Mouse (Mus musculus) mesoderm, embryonic 11.5 days (tissue): ENCODE measurements around the gene Tulp2.
A peak's percentile ranks its signal among the peaks of the same experiment; 100 is the strongest.
"Not testable (repeated sequence)": the region's sequence is repeated elsewhere in the genome, so short reads cannot be mapped to it uniquely, and the experiment has no call there.

Source experiments
- DNase-seq: peaks from one replicate; pipeline ENCODE4 v3.0.0-alpha.2; 2012; ENCODE audit warnings: low read depth, low spot score

The Tulp2 gene

DNA sequence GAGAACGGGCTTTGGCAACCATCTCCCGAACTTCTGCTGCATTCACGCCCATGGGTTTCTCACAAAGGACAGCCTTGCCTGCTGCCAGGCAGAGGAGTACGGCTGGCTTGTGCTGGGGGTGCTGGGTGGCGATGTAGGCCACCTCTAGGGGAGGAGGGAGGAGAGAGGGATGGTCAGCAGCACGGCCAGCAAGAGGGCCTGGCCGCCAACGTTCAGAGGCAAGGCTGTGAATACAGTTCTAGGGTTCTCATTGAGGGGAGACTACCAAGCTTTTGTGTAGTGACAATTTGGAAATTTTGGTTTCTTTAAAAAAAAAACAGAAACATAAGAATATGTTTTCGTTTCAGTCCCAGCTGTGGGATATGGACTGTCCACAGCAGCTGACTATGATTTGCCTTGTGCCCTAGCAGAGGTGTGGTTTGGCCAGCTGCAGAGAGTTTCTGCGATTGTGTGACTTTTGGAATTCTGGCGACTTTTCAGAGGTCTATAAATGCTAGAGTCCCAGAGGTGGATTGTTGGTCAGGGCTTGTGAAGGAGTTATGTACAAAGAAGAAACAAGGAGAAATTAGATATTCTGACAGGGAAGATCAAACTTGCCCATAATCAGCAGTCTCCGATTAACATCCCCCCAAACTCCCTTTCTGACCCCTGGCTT is 5.2 kb downstream of the Tulp2 start, which contains the start of gene Gm45808:
Gm45808 (minus strand) TSS at position 51 of the 655 bp plus-strand sequence.
- no peak for DNase-seq

GRCm38 (mm10) chr7:45487861-45488292 is 6.2 kb downstream of the Tulp2 start:
- DNase-seq, result no peak

DNA sequence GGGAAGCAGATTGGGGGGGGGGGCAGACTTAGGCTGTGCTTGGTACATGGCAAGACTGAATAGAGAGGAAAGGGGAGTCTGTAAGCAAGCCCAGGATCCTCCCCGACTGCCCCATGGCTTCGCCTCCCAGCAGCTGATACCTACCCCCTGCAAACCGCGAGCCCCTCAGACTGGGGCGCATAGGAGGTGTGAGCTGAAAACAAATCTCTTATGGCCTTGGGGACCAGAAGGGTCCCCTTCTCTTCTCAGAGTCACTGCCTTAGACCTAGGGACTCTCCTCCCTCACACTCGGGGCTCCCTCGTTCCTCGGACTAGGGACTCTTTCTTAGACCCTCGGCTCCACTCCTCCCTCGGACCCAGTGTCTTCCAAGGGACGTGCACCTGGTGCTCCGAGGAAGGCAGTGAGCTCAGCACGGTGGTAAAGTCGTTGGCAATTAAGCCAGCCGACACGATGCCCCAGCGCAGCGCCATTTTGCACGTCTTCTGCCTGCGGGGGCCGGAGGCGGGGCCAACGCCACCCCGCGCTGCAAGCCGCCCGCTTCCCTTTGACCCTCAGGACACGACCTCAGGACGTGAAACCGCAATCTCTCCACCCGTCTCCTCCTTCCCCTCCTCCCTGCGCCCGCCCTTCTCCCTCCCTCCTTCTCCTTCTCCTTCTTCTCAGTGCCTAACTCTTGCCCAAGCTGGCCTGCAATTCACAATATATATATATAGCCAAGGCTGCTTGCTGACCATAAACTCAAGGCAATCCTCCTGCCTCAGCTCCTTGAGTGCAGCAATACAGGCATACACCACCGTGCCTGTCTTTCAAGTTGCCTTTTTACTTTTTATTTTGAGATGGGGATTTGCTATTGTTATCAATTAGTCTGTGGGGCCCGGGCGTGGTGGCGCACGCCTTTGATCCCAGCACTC is 6.9 kb downstream of the Tulp2 start, which contains the start of gene Dhdh:
Dhdh (minus strand) TSS at position 513 of the 912 bp plus-strand sequence.
- peak; percentile 56 for DNase-seq

DNA sequence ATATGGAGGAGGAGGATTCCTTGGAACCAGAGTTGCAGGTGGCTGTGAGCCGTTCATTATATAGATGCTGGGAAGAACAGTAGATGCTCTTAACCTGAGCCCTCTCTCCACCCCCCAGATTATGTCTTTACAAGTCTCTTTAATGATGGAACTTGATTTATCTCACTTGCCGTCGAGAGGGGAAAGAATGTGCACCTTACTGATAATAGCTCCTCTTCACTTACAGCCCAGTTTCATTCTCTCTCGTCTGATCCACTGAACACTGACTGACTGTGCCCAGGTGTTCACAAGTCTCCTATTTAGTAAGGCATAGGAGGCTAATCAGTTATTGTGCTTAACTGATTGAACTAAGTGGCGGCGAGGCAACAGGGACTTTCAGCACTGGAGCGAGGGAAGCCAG is 7.9 kb downstream of the Tulp2 start:
- no peak for DNase-seq

- peak; percentile 40 for DNase-seq
These were observed 9.1 kb downstream of the Tulp2 start for GRCm38 (mm10) chr7:45490822-45491221.

DNA sequence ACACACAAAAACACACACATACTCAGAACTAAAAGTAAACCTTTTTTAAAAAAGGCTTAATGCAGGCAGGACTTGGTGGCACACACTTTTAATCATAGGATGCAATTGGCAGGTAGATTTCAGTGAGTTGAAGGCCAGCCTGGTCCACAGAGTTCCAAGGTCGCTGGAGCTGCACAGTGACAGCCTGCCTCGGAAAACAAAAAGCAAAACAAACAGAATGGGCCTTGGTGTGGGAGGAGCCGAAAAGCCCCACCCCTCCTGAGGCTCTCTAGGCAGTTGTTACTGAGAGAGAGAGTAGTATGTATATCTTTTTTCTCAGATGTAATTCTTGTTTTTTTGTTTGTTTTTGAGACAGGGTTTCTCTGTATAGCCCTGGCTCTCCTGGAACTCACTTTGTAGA is 9.6 kb downstream of the Tulp2 start:
- no peak for DNase-seq

DNA sequence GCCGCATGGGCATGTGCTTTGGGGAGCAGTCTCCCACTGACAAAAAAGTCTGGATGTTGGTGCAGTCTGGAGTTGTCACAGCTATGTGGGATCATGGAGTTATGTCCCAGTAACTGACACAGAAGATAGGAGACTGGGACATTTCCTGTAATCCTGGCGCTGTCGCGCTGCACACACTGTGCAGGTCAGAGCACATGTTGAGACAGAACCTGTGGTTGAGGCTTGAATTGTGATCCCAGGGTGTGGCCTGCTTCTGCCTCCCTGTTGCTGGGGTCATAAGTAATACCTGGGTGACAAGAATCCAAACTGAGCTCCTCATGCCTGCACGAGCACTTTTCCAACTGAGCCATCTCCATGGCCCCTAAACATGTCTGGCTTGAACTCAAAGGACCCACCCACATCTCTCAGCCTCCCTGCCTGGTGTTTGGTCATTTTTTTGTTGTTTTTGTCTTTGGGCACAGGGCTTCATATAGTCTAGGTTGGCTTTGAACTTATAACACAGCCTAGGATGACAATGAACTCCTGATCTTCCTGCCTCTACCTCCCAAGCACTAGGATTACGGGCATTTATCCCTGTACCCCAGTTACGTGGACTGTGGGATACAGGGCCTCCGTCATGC is 10.7 kb downstream of the Tulp2 start:
- DNase-seq, result no peak

- no peak for DNase-seq
These were observed 11.3 kb downstream of the Tulp2 start for GRCm38 (mm10) chr7:45492951-45493350.

DNA sequence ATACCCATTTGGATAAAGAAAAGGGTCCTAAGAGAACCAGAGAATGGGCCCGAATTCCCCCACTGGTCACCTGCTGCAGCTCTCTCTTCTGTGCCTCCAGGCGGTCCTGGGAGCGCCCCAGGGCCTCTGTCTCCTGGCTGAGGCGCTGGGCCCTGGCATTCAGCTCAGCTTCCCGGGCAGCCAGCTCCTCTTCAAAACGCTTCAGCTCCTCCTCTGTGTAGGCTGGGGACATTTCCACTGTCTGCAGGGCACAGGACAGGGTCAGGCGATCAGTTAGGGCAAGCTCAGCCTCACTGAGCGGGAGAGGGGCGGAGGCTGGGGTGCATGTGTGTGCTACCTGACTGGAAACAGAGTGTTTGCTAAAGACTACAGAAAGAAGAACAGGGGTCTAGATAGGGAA is 12.9 kb downstream of the Tulp2 start:
- no peak for DNase-seq

DNA sequence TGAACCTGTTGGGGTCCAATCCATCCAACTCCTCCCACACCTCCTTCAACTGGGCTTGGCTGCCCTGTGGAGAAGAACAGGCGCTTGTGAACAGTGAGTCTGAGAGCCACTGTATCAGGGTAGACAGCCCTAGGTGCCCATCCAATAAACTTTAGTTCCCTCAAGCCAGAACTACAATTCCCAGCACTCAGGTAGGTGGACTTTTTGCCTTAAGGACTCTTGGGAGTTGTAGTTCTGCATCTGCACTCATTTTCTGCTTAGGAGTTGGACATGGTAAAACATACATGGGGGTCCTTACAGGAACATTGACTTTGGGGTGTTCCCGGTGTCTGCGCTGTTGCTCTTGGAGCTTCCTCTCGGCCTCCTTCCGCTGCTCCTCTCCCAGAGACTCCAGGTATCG is 16.8 kb downstream of the Tulp2 start:
- DNase-seq, result no peak

GRCm38 (mm10) chr7:45507583-45507982 is 25.9 kb downstream of the Tulp2 start:
- DNase-seq, result no peak

DNA sequence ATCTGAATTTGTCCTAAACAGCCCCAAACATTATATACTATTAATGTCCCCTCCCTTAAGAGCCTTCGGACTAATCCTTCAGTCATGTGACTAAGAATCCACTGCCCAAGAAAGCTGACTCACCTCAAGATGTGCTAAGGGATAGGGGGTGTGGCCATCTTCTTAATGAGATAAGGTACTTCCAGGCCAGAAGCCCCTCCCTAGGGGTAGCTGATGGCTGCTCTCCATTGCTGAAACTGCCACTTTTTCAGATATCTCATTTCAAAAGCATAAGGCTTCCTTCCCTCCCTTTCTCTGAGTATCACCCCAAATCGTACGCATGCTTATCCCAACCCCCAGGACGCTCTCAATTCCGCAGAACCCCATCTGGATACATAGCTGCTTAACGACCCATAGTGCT is 26.9 kb downstream of the Tulp2 start:
- no peak for DNase-seq

- DNase-seq, result no peak
These were observed 27.7 kb downstream of the Tulp2 start for GRCm38 (mm10) chr7:45509181-45509882.

DNA sequence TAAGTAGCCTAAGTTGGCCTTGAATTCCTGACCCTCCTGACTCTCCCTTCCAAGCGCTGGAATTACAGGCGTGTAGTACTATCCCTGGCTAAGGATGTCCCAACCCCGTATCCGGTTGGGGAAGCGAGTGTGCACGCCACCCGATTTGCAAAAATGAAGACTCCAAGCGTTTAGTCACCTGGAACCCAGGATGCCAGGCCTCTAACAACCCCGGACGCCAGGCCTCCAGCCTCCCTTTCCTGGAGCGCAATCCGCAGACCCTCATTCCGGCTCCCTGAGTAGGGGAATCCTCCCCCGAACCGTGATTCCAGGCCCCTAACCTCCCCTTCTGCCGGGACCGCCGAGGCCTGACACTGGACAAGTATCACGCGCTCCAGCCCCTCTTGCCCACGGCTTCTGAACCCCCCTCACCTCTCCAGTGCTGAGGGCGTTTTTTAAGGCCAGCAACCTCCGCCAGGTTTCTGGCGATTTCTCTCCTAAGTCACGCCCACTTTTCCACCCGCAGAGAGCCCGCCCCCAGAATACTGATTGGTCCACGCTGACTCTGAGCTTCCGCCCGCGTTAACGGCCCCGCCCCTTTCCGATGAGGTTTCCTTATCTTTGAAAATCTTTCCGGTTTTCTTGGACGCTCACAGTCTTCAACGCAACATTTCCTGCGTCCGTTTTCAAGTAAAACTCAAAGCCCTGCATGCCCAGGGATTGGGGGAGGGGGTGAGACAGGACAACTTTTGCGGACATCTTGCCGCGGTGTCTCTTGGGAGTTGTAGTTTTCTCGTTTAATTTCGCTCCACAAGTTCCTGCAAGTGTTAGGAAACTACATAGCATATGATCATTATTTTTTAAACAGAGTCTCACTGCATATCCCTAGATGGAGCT is 28.5 kb downstream of the Tulp2 start, which contains the start of gene Nucb1:
Nucb1 (minus strand) TSS at position 495 of the 876 bp plus-strand sequence.
- peak; percentile 93 for DNase-seq

- DNase-seq, result no peak
These were observed 32.7 kb downstream of the Tulp2 start for GRCm38 (mm10) chr7:45514411-45514810.

DNA sequence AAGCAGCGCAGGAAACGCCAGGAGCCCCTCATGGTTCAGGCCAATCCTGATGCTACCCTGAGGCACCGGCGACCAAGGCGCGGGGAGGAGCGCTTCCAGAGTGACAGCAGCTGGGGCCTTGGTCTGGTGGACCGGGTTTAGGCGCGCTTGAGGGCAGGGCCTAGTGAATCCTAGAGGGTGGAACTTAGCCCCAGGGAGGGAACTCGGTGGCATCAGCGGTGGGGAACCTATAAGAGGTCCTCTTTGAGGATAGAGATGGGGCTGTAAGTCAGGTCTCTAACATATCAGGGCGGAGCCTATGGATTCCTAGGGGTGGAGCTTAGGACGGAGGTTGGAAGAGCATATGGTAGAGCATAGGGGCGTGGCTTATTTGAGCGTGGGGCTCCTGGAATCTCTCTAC is 33.8 kb downstream of the Tulp2 start:
- DNase-seq, result no peak

DNA sequence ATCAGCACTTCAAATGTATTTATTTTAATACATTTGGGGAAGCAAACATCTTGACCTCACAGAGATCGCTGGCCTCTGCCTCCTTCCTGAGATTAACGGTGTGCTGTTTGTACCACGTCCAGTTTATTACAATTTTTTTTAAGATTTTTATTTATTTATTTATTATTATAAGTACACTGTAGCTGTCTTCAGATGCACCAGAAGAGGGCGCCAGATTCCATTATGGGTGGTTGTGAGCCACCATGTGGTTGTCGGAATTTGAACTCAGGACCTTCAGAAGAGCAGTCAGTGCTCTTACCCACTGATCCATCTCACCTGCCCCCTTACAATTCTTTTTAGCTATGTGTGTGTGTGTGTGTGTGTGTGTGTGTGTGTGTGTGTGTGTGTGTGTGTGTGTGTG is 35.2 kb downstream of the Tulp2 start:
- not testable (repeated sequence) for DNase-seq

DNA sequence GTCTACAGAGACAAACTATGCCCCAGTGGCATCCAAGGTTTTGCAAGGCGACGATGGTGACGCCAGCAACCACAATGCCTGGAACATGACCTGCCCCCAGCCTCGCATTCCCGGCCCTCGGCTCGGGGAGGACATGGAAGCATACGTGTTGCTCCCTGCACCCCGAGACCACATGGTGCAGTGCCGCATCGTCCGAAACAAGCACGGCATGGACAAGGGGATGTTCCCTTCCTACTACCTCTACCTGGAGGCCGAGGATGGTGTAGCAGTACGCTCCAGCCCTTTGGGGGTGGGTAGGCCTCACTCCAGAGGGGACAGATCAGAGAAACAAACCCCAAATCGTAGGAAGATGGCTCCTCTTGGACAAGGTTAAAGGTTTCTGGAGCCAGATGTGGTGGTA is 36.9 kb downstream of the Tulp2 start:
- DNase-seq, result no peak

DNA sequence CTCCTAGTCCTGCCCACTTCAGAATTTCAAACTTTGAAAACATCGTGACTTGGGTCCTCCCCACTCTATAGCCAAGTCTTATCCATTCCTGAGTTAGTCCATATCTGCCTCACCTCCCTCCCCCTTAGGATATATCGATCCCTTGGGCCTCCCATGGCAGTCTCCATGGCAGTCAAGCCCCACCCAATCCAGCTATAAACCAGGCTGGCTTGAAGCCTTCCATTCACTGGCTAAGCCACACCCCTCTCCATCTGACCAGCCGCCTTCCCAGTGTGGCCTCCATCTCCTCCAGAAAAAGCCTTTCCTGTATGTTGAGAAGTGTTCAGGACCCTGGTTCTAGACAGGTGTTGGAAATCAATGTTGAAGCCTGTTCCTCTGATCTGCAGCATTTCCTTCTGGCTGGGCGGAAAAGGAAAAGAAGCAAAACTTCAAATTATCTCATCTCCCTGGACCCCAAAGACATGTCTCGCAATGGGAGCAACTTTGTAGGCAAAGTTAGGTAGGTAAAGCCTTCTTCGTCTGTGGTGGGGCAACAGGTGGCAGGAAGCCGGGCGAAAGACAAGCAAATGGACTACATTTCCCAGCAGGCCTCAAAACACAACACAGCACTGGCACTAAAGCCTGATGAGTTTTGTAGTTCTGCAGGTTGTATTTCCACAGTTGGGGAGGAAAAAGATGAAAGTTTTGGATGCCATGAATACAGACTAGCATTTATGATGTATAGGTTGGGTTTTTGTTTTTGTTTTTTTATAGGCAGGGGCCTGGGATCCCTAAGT is 37.9 kb downstream of the Tulp2 start:
- DNase-seq, result no peak

GRCm38 (mm10) chr7:45520605-45521004 is 38.9 kb downstream of the Tulp2 start:
- DNase-seq, result no peak
